8 mouse cellular contexts compared by ENCODE assay signal in the genomic region with DNA sequence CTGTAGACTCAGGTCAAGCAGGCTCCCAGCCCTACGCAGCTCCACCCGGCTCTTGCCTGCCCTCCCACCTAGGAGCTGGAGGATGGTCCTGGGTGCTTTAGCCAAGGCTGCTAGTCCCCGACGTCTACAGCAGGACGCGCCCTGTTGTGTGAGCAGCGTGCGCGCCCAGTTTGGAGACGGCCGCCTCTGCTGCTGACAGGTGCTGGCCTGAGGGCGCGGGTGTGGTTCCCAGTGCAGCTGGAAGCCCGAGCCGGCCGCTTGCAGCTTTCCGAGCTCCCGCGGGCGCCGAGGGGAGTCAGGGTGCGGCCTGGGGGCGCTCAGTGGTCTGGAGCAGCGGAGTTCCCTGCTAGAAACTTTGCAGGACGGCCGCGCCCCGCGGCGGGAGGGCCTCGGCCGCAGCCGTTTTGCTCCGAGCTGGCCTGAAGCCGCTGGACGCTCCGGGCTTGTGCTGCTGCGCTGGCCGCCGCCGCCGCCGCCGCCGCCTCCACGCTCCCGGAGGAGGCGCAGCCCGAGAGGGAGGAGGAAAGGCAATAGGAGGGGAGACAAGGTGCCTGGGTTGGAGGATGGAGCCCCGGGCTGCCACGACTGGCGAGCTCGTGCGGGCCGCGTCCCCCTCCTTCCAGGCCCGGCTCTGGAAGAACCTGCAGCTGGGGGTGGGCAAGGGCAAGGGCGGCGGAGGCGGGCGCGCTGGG. TPM values are rescaled to one million over a fixed set of nuclear protein-coding genes. Genes with fewer than 3 reads are reported as not detected.
DNase-seq lines count a peak whose midpoint lies in the region; ATAC-seq and TF ChIP-seq lines count a peak whose summit lies in the region.

A gene (plus strand): TSS at position 564 of the 692 bp plus-strand sequence.

- no peak for TF ChIP-seq CTCF in cortical plate, adult 2 months (IDR thresholded peaks at IDR 0.05; ENCODE audit: extremely low read depth, insufficient read depth, low read length)

- peaks cover 1% of the 10 kb centered on the region; the same call in 1 of the 2 replicates for H3K4me1 ChIP-seq in cortical plate, adult 2 months (ENCODE audit: control insufficient read depth, insufficient read depth, low read length)

- H3K4me3 ChIP-seq in cortical plate, adult 2 months (ENCODE audit: insufficient read depth, low read length), result peak within 1 kb of the TSS; percentile 88

- DNase-seq in adrenal gland, adult 8-10 months, result peak; percentile 25
- DNase-seq in gastrocnemius, postnatal 14 days, result peak; percentile 54
- DNase-seq in induced T-regulatory cell, adult 2 months (ENCODE audit: low read depth), result peak; percentile 1
- peak; percentile 43 to 66 for DNase-seq in left cerebral cortex, postnatal 25 days (ENCODE audit: low spot score in 2 of 2)
- peak; percentile 72 for DNase-seq in right cerebral cortex, postnatal 25 days

- TF ChIP-seq POLR2A in cortical plate, adult 2 months (IDR thresholded peaks at IDR 0.05; ENCODE audit: extremely low read depth, insufficient read depth, low read length), result no peak

- peak within 1 kb of the TSS; percentile 94 for H3K27ac ChIP-seq in cortical plate, adult 2 months (ENCODE audit: insufficient read depth, low read length)

- peak; percentile 60 for ATAC-seq in megakaryocyte progenitor cell, adult 5-6 weeks (replicated peaks; ENCODE audit: poor library complexity)
- no peak for ATAC-seq in activated CD4-positive, CD25-positive, alpha-beta regulatory T cell, adult 4 months

- intact Hi-C loops in gastrocnemius, postnatal 14 days (cut with DNase I; ENCODE audit: low total_unique reads), result no loop called here
- intact Hi-C loops in left cerebral cortex, postnatal 25 days (cut with DNase I), result no loop called here

RNA-seq across cellular contexts. Expression of the gene that starts here (rescaled TPM):
- 1 to 10 TPM; 1.5 to 3.8 (median 2.7) TPM for total RNA-seq in adrenal gland, adult 8-10 months (2022)
- 16.2 and 19.2 TPM in 2 replicates for polyA plus RNA-seq in cortical plate, adult 2 months (2012; rRNA removed)
- under 1 TPM; 0.82 to 0.88 TPM for total RNA-seq in gastrocnemius, postnatal 14 days (2021)
- 10 to 100 TPM; 35.3 to 59.5 TPM for total RNA-seq in left cerebral cortex, postnatal 25 days (2021)
- 71.7 and 78.7 TPM in 2 replicates for total RNA-seq in megakaryocyte progenitor cell, adult 5-6 weeks (2015)
- total RNA-seq in megakaryocyte progenitor cell, adult 5-6 weeks (2017), result 68.6 and 87.1 TPM in 2 replicates
- polyA plus RNA-seq in activated CD4-positive, CD25-positive, alpha-beta regulatory T cell, adult 4 months (2017; shearing (Covaris generic)), result 10 to 100 TPM in 1 of 2 experiments, 1 to 10 TPM in 1; 7.9 to 13.6 TPM

Comparison
In these comparisons a context has a peak if more than half of its experiments do, and no peak if none do; other contexts are left out.
1. RNA of the gene that starts here (total RNA-seq): 68.6 to 87.1 TPM in megakaryocyte progenitor cell, adult 5-6 weeks and 35.3 to 59.5 TPM in left cerebral cortex, postnatal 25 days; 1.5 to 3.8 TPM in adrenal gland, adult 8-10 months and 0.82 to 0.88 TPM in gastrocnemius, postnatal 14 days; every median in the first group is over 4 times any median in the second.
2. Peak in DNase-seq in gastrocnemius, postnatal 14 days; RNA of the gene not detected or under 1 TPM.
3. DNase-seq: peak in every context shown above with its lines; median percentile 72 in right cerebral cortex, postnatal 25 days; 54 in left cerebral cortex, postnatal 25 days; 54 in gastrocnemius, postnatal 14 days; 25 in adrenal gland, adult 8-10 months; 1 in induced T-regulatory cell, adult 2 months.